Mouse (Mus musculus) liver, embryonic 11.5 days (tissue): Measurements from ENCODE around the gene Evx2. TPM values are rescaled to one million over a fixed set of nuclear protein-coding genes. Genes with fewer than 3 reads are reported as not detected.

ENCODE experiments used
- microRNA-seq: library from miRNA; unstranded; fragments of <30 nt; microRNA quantifications from one replicate; pipeline ENCODE4, GENCODE M21; 2017; ENCODE audit warnings: borderline number of aligned reads
- polyA plus RNA-seq: library from polyadenylated mRNA; unstranded; fragments of >200 nt; fragmentation: Nextera tagmentation; extraction: Ambion mirVana; gene quantifications from 2 replicates; pipeline ENCODE4 v1.2.1, GENCODE M21; 2014

Gene Evx2
- polyA plus RNA-seq, 1 experiment from 2014 or later: 0.12 TPM

Small RNA genes within 50 kb of the gene (microRNA-seq; reads per million reads assigned to microRNA genes)
- not detected for gene Gm44463

Other genes starting within 250 kb of the Evx2 start
- gene Lnpk, start 80.1 kb downstream of the Evx2 start, polyA plus RNA-seq: 25.7 and 29.1 TPM in 2 replicates
- 0.06 and 0.45 TPM in 2 replicates for gene Hoxd13, start 8.8 kb upstream of the Evx2 start, polyA plus RNA-seq
- 0.12 and 0.49 TPM in 2 replicates for gene Hoxd12, start 15.5 kb upstream of the Evx2 start, polyA plus RNA-seq
- gene Hoxd11, start 20.0 kb upstream of the Evx2 start, polyA plus RNA-seq: 0.14 and 0.44 TPM in 2 replicates
- 0.09 and 0.30 TPM in 2 replicates for gene Hoxd10, start 32.4 kb upstream of the Evx2 start, polyA plus RNA-seq
- 0.10 and 0.22 TPM in 2 replicates for gene Hoxd9, start 38.2 kb upstream of the Evx2 start, polyA plus RNA-seq
- gene Hoxd8, start 45.1 kb upstream of the Evx2 start, polyA plus RNA-seq: 0.82 and 1.2 TPM in 2 replicates
- gene Hoxd3, start 52.4 kb upstream of the Evx2 start, polyA plus RNA-seq: 0.47 and 0.87 TPM in 2 replicates
- gene Hoxd4, start 52.4 kb upstream of the Evx2 start, polyA plus RNA-seq: 0.14 and 0.18 TPM in 2 replicates
- gene Gm28230, start 67.2 kb upstream of the Evx2 start, polyA plus RNA-seq: not detected in 2 replicates
- gene Hoxd1, start 103.4 kb upstream of the Evx2 start, polyA plus RNA-seq: 0.11 TPM in 1 of 2 replicates, not detected in the other
- gene Mtx2, start 166.2 kb upstream of the Evx2 start, polyA plus RNA-seq: 110 and 112 TPM in 2 replicates